25 mouse cellular contexts compared by ENCODE assay signal in the genomic region with DNA sequence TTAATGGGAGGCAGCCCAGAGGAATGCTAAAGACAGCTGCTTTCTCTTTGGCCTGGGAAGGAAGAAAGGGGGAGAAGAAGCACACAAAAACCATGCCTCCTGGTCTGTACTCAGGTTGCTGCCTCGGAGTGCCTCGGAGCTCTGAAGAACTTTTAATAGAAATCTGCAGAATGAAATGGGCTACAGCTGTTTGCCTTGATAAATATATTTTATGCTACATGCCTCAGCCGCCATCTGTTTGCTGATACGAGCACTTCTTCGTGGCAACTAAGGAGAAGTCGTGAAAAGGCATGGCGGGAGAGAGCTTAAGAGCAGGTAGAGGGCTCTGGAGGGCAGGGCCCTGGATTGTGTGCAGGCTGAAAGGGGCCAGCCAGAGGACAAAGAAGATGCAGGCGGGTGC.
"Had no signal": no experiment of that assay in that cellular context is flagged by ENCODE, and none has a peak within 500 bp of the region (broad histone marks: within the 10 kb centered on the region; RNA-seq: fewer than 3 reads in every experiment).

No protein-coding gene starts in this region.

- H3K4me3 ChIP-seq: heart, embryonic 13.5 days; heart, embryonic 15.5 days; hindbrain, embryonic 13.5 days; hindbrain, embryonic 15.5 days; kidney, embryonic 15.5 days; limb, embryonic 15.5 days; liver, embryonic 13.5 days; liver, embryonic 15.5 days had no signal

- DNase-seq: gastrocnemius, postnatal 14 days; gastrocnemius, postnatal 36 days; heart, adult 18-20 months; heart, postnatal 14 days; heart, postnatal 36 days; kidney, adult 11 months; kidney, adult 2 months; kidney, adult 9 months; kidney, postnatal 14 days; kidney, postnatal 36 days; layer of hippocampus, adult 9-11 months; layer of hippocampus, postnatal 36 days; left cerebral cortex, postnatal 4 days; liver, embryonic 13.5 days had no signal

- H3K36me3 ChIP-seq: heart, embryonic 13.5 days; heart, embryonic 15.5 days; hindbrain, embryonic 13.5 days; hindbrain, embryonic 15.5 days; kidney, embryonic 15.5 days; limb, embryonic 15.5 days; liver, embryonic 13.5 days; liver, embryonic 15.5 days had no signal

- H3K27me3 ChIP-seq: heart, embryonic 13.5 days; heart, embryonic 15.5 days; hindbrain, embryonic 13.5 days; hindbrain, embryonic 15.5 days; kidney, embryonic 15.5 days; limb, embryonic 15.5 days; liver, embryonic 13.5 days; liver, embryonic 15.5 days had no signal

- H3K4me1 ChIP-seq: heart, embryonic 13.5 days; heart, embryonic 15.5 days; hindbrain, embryonic 13.5 days; hindbrain, embryonic 15.5 days; kidney, embryonic 15.5 days; limb, embryonic 15.5 days; liver, embryonic 13.5 days; liver, embryonic 15.5 days had no signal

- ATAC-seq: hindbrain, postnatal 0 days; intestine, embryonic 16.5 days had no signal

- H3K9ac ChIP-seq: heart, embryonic 13.5 days; heart, embryonic 15.5 days; hindbrain, embryonic 13.5 days; hindbrain, embryonic 15.5 days; kidney, embryonic 15.5 days; limb, embryonic 15.5 days; liver, embryonic 13.5 days; liver, embryonic 15.5 days had no signal

- H3K9me3 ChIP-seq: heart, embryonic 13.5 days; heart, embryonic 15.5 days; hindbrain, embryonic 13.5 days; hindbrain, embryonic 15.5 days; kidney, embryonic 15.5 days; limb, embryonic 15.5 days; liver, embryonic 13.5 days; liver, embryonic 15.5 days had no signal

- H3K4me2 ChIP-seq: heart, embryonic 11.5 days; heart, embryonic 13.5 days; heart, embryonic 15.5 days; hindbrain, embryonic 13.5 days; hindbrain, embryonic 15.5 days; kidney, embryonic 15.5 days; limb, embryonic 15.5 days; liver, embryonic 13.5 days; liver, embryonic 15.5 days had no signal

- H3K27ac ChIP-seq: heart, embryonic 13.5 days; heart, embryonic 15.5 days; hindbrain, embryonic 13.5 days; hindbrain, embryonic 15.5 days; hindbrain, postnatal 0 days; kidney, embryonic 15.5 days; kidney, postnatal 0 days; limb, embryonic 15.5 days; liver, embryonic 13.5 days; liver, embryonic 15.5 days had no signal
